Mouse (Mus musculus) lung, adult 2 months (tissue): ENCODE data around the gene Pigk. TPM values are rescaled to one million over a fixed set of nuclear protein-coding genes. Genes with fewer than 3 reads are reported as not detected.

Experiments
- DNase-seq: peaks from one replicate; pipeline ENCODE4 v3.0.0; 2022
- H3K4me1 ChIP-seq: fragments of 200-500 bp; 2 replicates; pipeline ENCODE4 v1.6.1; 2011; ENCODE audit warnings: low read length; ENCODE audit not compliant: control insufficient read depth, insufficient read depth
- H3K4me3 ChIP-seq: fragments of 200-500 bp; replicated peaks from 2 replicates; pipeline ENCODE3; 2011; ENCODE audit warnings: low read depth, mild to moderate bottlenecking, control low read depth, low read length; ENCODE audit errors: extremely low read depth
- CTCF ChIP-seq: fragments of 200-500 bp; IDR thresholded peaks from 2 replicates; pipeline ENCODE4 v1.5.1; 2011; ENCODE audit warnings: mild to moderate bottlenecking, low read length, control low read depth; ENCODE audit not compliant: insufficient read depth
- POLR2A ChIP-seq: fragments of 200-500 bp; IDR thresholded peaks from 2 replicates; pipeline ENCODE4 v1.6.1; 2011; ENCODE audit warnings: low read depth, mild to moderate bottlenecking, control low read depth, low read length, borderline replicate concordance; ENCODE audit errors: extremely low read depth
- WGBS: fragments of 180-500 bp; shearing (Covaris S2); methylation state at CpG from one replicate; pipeline ENCODE4 v1.1.7; 2018; 5-methylcytosine and 5-hydroxymethylcytosine counted together
- polyA plus RNA-seq: library from polyadenylated mRNA; depleted of rRNA; stranded (reverse); fragments of >200 nt; gene quantifications from 2 replicates; pipeline ENCODE4 v1.2.3, GENCODE M21; 2012

Gene Pigk
- polyA plus RNA-seq, 1 experiment, result 12.2 TPM

DNA sequence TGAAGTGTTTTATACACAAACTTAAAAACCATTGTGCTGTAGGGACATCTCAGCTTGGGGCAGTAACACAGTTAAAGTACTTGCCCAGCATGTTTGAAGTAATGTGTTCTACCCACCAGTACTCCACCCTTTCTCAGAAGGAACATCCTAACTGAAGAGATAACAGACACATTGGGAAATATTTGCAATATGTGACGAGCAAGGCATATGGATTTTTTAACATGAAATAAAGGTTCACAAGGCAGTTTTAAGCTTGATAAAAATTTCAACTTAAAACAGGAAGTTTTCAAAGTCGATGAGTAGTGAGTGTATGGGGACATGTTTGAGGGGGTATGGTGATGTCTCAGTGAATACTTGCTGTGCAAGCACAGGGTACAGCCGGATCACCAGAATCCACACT is 222.4 kb downstream of the Pigk start:
- WGBS, result 78% methylated on average over 3 of the region's 3 CpGs
- TF ChIP-seq POLR2A (no peak), CTCF (no peak)

DNA sequence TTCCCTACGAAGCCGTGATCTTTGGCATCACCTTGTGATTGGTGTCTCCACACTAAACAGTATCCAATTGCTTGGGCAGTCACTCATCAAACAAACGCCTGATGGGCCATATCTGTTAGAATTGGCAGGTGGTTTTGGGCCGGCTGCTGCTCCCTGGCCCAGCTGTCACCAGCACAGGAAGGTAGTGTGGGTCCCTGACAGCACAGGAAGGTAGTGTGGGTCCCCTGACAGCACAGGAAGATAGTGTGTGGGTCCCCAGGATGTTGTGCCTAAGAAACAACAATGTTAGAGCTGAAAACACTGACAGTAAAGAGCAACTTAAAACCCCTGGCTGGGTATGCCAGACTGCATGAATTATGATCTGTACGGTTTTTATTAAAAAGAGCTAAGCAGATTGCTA is 227.8 kb downstream of the Pigk start:
- TF ChIP-seq CTCF (no peak), POLR2A (no peak)
- DNase-seq, result no peak
- WGBS, result 73% methylated on average over 5 of the region's 5 CpGs

More for the DNA sequence above, 222.4 kb downstream of the Pigk start:
- Histone ChIP-seq H3K4me3 (no peak overlapping the region), H3K4me1 (no peaks in the 10 kb centered on the region)
- no peak for DNase-seq

DNA sequence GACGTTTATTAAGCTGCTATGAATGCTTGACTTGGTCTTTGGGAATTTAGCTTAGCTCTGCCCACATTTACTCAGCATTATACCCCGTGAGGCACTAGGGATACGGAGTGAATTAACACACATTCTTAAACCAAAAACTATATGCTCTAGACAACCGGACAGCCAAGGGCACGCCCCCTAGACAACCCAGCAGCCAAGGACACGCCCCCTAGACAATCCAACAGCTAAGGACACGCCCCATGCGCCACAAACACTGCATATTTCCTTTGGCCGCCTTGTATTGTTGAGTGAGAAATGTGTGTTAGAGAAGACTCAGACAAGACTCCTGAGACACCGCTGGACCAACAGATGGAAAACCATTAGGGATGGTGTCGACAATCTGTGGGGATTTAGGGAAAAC is 229.1 kb downstream of the Pigk start:
- H3K4me3 ChIP-seq, result no peak overlapping the region
- no peak for DNase-seq

More for the DNA sequence above, 227.8 kb downstream of the Pigk start:
- Histone ChIP-seq H3K4me1 (no peaks in the 10 kb centered on the region), H3K4me3 (no peak overlapping the region)

DNA sequence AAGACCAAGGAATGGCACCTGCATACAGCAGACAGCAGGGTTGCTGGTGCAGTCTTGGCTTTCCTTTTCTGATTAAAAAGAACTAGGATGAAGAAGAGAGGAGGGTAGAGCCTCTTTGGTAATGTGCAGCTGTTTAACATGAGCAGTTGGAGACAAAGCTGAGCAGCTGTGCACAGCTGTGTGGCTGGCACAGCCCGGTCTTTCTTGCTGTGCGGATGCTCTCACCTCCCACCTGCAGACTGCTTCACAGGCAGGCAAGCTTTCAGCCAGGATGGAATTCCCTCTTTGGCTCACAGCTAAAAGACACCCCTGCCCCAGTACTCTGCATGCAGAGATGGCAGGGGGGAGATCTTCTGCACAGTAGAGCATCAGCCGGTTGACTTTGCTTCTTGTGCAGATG is 230.9 kb downstream of the Pigk start:
- no peak for TF ChIP-seq CTCF
- Histone ChIP-seq H3K4me1 (no peaks in the 10 kb centered on the region), H3K4me3 (no peak overlapping the region)
- 83% methylated on average over 3 of the region's 3 CpGs for WGBS
- DNase-seq, result no peak

More for the DNA sequence above, 229.1 kb downstream of the Pigk start:
- TF ChIP-seq POLR2A (no peak), CTCF (no peak)
- no peaks in the 10 kb centered on the region for H3K4me1 ChIP-seq
- 52% methylated on average over 11 of the region's 11 CpGs for WGBS

DNA sequence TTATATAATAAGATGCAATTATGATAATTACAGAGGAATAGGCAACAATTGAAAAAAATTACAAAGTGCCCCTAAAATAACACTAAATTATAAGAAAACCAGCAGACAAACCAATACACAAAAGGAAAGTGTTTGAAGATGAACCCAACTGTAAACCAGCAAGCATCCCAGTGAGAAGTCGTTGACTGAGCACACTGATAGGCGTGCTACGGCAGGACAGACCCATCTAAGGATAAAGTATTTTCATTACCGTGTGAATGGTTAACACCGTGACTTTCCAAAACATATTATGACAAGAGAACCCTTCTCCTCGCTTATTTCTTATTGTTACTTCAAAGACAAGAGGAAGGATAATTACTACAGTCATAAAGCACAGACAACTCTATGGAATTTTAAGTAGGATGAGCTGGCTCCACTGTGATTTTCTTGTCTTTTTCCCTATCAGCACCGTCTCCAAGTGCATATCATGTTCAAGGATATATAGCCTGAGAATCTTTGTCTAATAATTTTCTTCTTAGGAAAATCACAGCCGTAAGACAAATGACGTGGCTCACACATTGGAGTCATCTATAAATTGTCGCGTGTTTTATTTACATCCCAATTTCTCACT is 233.2 kb downstream of the Pigk start:
- 89% methylated on average over 11 of the region's 11 CpGs for WGBS
- Histone ChIP-seq H3K4me1 (no peaks in the 10 kb centered on the region; the same call in 1 of the 2 replicates), H3K4me3 (no peak overlapping the region)
- no peak for DNase-seq
- TF ChIP-seq CTCF, result no peak
- TF ChIP-seq POLR2A, result no peak

DNA sequence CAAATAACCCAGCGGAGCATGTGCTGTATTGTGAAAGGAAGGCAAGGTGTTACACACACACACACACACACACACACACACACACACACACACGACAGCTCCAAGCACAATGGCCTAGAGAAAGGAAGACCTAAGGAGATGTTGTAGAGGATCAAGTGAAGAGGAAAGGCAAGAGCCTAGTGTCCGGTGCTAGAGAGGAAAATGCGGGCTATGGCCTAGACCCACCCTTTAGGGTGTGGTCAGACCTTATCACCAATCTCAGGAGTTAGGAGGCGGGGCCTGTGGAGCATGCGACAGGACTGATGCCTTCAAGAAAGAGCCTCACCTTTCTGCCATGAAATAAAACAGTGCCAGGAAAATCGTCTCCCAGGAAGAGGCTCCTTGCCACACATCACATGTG is 234.7 kb downstream of the Pigk start:
- Histone ChIP-seq H3K4me1 (no peaks in the 10 kb centered on the region; the same call in 1 of the 2 replicates), H3K4me3 (no peak overlapping the region)
- 81% methylated on average over 7 of the region's 7 CpGs for WGBS
- TF ChIP-seq CTCF, result no peak
- no peak for TF ChIP-seq POLR2A
- DNase-seq, result no peak

DNA sequence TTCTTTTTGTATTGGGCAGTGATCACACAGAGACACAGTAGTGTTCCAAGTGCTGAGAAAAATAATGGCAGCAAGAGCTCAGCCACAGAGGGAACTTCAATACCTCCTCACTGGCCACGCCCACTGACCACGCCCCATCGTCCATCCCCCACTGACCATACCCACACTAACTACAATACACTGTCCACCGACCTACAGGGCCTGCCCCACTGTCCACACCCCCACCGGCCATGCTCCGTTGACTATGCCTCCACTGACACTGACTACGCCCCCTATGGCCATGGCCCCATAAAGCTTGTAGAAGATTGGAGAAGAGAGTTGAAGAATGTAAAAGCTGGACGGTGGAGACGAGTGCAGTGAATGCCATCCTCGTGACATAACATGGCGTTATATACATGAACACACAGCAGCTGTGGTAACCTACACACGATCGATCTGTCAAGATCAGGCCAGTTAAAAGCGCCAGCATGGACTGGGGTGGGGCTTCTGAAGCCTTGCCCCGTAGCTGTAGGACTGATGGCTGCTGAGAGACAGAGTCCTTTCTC is 235.4 kb downstream of the Pigk start:
- H3K4me1 ChIP-seq, result no peaks in the 10 kb centered on the region; the same call in 1 of the 2 replicates
- WGBS, result 91% methylated on average over 15 of the region's 15 CpGs
- TF ChIP-seq CTCF, result no peak
- TF ChIP-seq POLR2A, result no peak
- no peak for DNase-seq
- no peak overlapping the region for H3K4me3 ChIP-seq

DNA sequence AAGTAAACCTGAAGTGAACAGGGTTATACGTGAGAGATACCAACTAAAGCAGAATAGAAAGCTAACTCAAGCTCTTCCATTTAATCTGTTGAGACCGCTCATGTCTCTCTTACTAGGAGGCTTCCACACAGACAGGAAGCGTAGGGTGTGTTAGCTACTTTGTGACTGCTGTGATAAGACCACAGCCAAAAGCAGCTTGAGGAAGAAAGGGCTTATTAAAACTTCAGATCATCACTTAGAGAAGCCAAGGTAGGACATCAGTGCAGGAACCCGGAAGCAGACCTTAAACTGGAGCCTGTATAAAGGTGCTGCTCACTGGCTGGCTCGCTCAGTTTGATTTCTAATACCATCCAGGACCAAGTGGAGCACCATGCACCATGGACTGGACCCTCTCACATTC is 236.4 kb downstream of the Pigk start:
- Histone ChIP-seq H3K4me3 (no peak overlapping the region), H3K4me1 (no peaks in the 10 kb centered on the region; the same call in 1 of the 2 replicates)
- no peak for TF ChIP-seq CTCF
- no peak for DNase-seq
- 70% methylated on average over 5 of the region's 5 CpGs for WGBS

DNA sequence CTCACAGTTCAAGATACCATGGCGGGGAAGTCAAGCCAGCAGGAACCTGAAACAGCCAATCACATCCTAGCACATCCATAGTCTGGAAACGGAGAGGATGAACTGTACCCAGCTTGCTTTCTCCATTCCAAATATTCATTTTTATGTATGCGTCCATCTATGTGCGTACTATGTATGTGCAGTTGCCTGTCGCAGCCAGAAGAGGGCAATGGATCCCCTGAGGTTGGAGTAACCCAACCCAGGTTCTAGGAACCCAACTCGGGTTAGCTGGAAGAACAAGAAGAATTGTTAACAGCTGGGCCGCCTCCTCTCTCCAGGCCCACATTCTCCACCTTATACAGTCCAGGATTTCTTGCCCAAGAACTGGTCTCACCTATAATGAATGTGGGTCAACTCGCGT is 237.0 kb downstream of the Pigk start:
- H3K4me1 ChIP-seq, result no peaks in the 10 kb centered on the region; the same call in 1 of the 2 replicates
- WGBS, result 92% methylated on average over 9 of the region's 9 CpGs
- H3K4me3 ChIP-seq, result no peak overlapping the region
- TF ChIP-seq POLR2A, result no peak
- no peak for TF ChIP-seq CTCF
- DNase-seq, result no peak
